Mouse (Mus musculus): ENCODE data around the gene Neurod6.
"Not testable (repeated sequence)": the region's sequence is repeated elsewhere in the genome, so short reads cannot be mapped to it uniquely, and the experiment has no call there.

The Neurod6 gene

GRCm38 (mm10) chr6:55680974-55681373, at the start of gene Neurod6:
TSS of gene Neurod6 (minus strand) at chr6:55681263.
- no peak for DNase-seq (ENCODE audit: low read depth, low spot score)

- DNase-seq (ENCODE audit: low read depth, low spot score) = peak; percentile 75
Observed at GRCm38 (mm10) chr6:55717209-55717608, 36.1 kb upstream of the Neurod6 start.

- no peak for DNase-seq (ENCODE audit: low read depth, low spot score)
Observed at GRCm38 (mm10) chr6:55715446-55715845, 34.4 kb upstream of the Neurod6 start.

- DNase-seq (ENCODE audit: low read depth, low spot score) = not testable (repeated sequence)
Observed at GRCm38 (mm10) chr6:55710913-55711312, 29.9 kb upstream of the Neurod6 start.

GRCm38 (mm10) chr6:55704759-55705104, 23.7 kb upstream of the Neurod6 start:
- no peak for DNase-seq (ENCODE audit: low read depth, low spot score)

- no peak for DNase-seq (ENCODE audit: low read depth, low spot score)
Observed at GRCm38 (mm10) chr6:55704061-55704758, 23.1 kb upstream of the Neurod6 start.

GRCm38 (mm10) chr6:55700392-55701386, 19.6 kb upstream of the Neurod6 start:
- no peak for DNase-seq (ENCODE audit: low read depth, low spot score)

- no peak for DNase-seq (ENCODE audit: low read depth, low spot score)
Observed at GRCm38 (mm10) chr6:55690015-55690531, 9.0 kb upstream of the Neurod6 start.

GRCm38 (mm10) chr6:55683506-55683905, 2.4 kb upstream of the Neurod6 start:
- DNase-seq (ENCODE audit: low read depth, low spot score) = no peak

- no peak for DNase-seq (ENCODE audit: low read depth, low spot score)
Observed at GRCm38 (mm10) chr6:55682886-55683285, 1.8 kb upstream of the Neurod6 start.

- DNase-seq (ENCODE audit: low read depth, low spot score) = no peak
Observed at GRCm38 (mm10) chr6:55678571-55679185, 2.4 kb downstream of the Neurod6 start.

GRCm38 (mm10) chr6:55677326-55677725, 3.7 kb downstream of the Neurod6 start:
- no peak for DNase-seq (ENCODE audit: low read depth, low spot score)

GRCm38 (mm10) chr6:55676663-55677311, 4.3 kb downstream of the Neurod6 start:
- DNase-seq (ENCODE audit: low read depth, low spot score) = peak; percentile 52

GRCm38 (mm10) chr6:55676141-55676662, 4.9 kb downstream of the Neurod6 start:
- no peak for DNase-seq (ENCODE audit: low read depth, low spot score)

- no peak for DNase-seq (ENCODE audit: low read depth, low spot score)
Observed at GRCm38 (mm10) chr6:55667801-55668200, 13.3 kb downstream of the Neurod6 start.

- no peak for DNase-seq (ENCODE audit: low read depth, low spot score)
Observed at GRCm38 (mm10) chr6:55661126-55661915, 19.7 kb downstream of the Neurod6 start.

GRCm38 (mm10) chr6:55649996-55650395, 31.1 kb downstream of the Neurod6 start:
- DNase-seq (ENCODE audit: low read depth, low spot score) = no peak

GRCm38 (mm10) chr6:55649581-55649980, 31.5 kb downstream of the Neurod6 start:
- no peak for DNase-seq (ENCODE audit: low read depth, low spot score)

GRCm38 (mm10) chr6:55648886-55649285, 32.2 kb downstream of the Neurod6 start:
- no peak for DNase-seq (ENCODE audit: low read depth, low spot score)

GRCm38 (mm10) chr6:55647771-55648280, 33.2 kb downstream of the Neurod6 start:
- DNase-seq (ENCODE audit: low read depth, low spot score) = no peak
